Mouse (Mus musculus) neural tube, embryonic 14.5 days (tissue): ENCODE measurements at regions not wholly inside any gene's neighbourhood (a gene's known extent, or its start where the extent isn't known, plus 50 kb on each side); places are given as distances from the start of the nearest gene placed in this dataset.

Experiments used
- ATAC-seq: fragments of 200-750 bp; cut with Nextera tagmentation; 2 replicates; pipeline ENCODE4 v1.8.0; 2017; ENCODE audit warnings: low read depth, mild to moderate bottlenecking, moderate TSS enrichment, moderate library complexity
- H3K27ac ChIP-seq: fragments of 300-500 bp; sonication (generic); 2 replicates; pipeline ENCODE4 v1.5.1; 2014; ENCODE audit warnings: low read depth, mild to moderate bottlenecking, control low read depth, low read length, moderate library complexity, mixed read lengths
- H3K27me3 ChIP-seq: fragments of 300-500 bp; sonication (generic); 2 replicates; pipeline ENCODE4 v1.6.1; 2014; ENCODE audit warnings: low read length; ENCODE audit not compliant: control insufficient read depth, insufficient read depth
- H3K36me3 ChIP-seq: fragments of 300-500 bp; sonication (generic); 2 replicates; pipeline ENCODE4 v1.6.1; 2014; ENCODE audit warnings: low read length, mixed read lengths; ENCODE audit not compliant: control insufficient read depth, insufficient read depth
- H3K4me1 ChIP-seq: fragments of 300-500 bp; sonication (generic); 2 replicates; pipeline ENCODE4 v1.6.1; 2014; ENCODE audit warnings: low read length; ENCODE audit not compliant: control insufficient read depth, insufficient read depth
- H3K4me2 ChIP-seq: fragments of 300-500 bp; sonication (generic); 2 replicates; pipeline ENCODE4 v1.6.1; 2014; ENCODE audit warnings: mild to moderate bottlenecking, low read depth, low read length, control low read depth
- H3K4me3 ChIP-seq: fragments of 300-500 bp; sonication (generic); 2 replicates; pipeline ENCODE4 v1.5.1; 2014; ENCODE audit warnings: low read depth, low read length, control low read depth, mixed read lengths
- H3K9ac ChIP-seq: fragments of 300-500 bp; sonication (generic); replicated peaks from 2 replicates; pipeline ENCODE4 v1.6.1; 2014; ENCODE audit warnings: low read depth, mild to moderate bottlenecking, control low read depth, low read length, mixed read lengths
- H3K9me3 ChIP-seq: fragments of 300-500 bp; sonication (generic); 2 replicates; pipeline ENCODE4 v1.6.1; 2016; ENCODE audit warnings: low read length; ENCODE audit not compliant: control insufficient read depth
- WGBS: fragments of 180-500 bp; shearing (Covaris S2); extraction: QIAGEN DNeasy Blood & Tissue Kit; methylation state at CpG from one replicate; pipeline ENCODE4 v1.1.7; 2014; 5-methylcytosine and 5-hydroxymethylcytosine counted together

- Histone ChIP-seq H3K4me1 (peaks cover 5% of the 10 kb centered on the region), H3K9ac (peak overlapping the region; percentile 17; the same call in 1 of the 2 replicates), H3K9me3 (no peaks in the 10 kb centered on the region), H3K36me3 (no peaks in the 10 kb centered on the region), H3K27me3 (no peaks in the 10 kb centered on the region), H3K4me3 (no peak overlapping the region), H3K27ac (peak overlapping the region; percentile 36), H3K4me2 (peak overlapping the region; percentile 31; the same call in 1 of the 2 replicates)
- WGBS: 34% methylated on average over 18 of the region's 18 CpGs
- ATAC-seq: peak; percentile 75
Measured at GRCm38 (mm10) chr17:87570676-87571344, 65.0 kb upstream of the Epcam start.

DNA sequence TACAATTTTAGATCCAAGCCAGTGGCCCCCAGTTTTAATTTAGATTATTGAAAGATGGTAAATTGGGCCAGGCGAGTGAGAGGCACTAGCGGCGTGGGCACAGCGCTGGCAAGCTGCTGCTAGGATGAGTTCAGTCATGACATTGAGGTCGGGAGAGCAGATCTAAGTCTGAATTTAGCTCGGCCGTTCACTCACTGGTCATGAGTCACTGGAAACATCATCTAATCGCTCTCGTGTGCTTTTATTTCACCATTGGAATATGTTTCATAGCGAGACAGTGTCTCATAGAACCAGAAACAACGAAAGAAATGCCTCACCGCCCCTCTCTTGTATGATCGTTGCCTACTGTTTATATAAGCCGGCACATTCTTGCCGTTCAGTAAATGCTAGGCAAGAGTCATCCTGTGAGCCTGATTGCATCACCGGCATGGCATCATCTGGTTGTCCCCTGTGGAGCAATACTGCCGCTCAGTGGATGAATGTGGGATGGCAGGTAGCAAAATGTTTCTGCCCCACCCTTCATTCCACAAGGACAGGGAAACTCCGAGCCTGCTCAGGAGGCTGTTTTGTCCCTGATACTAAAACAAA lies 64.3 kb upstream of the Epcam start:
- Histone ChIP-seq H3K9ac (peak overlapping the region; percentile 17; the same call in 1 of the 2 replicates), H3K9me3 (no peaks in the 10 kb centered on the region), H3K27me3 (no peaks in the 10 kb centered on the region), H3K27ac (peak overlapping the region; percentile 36), H3K4me2 (peak overlapping the region; percentile 31; the same call in 1 of the 2 replicates), H3K36me3 (no peaks in the 10 kb centered on the region), H3K4me3 (no peak overlapping the region), H3K4me1 (peaks cover 5% of the 10 kb centered on the region)
- WGBS: 12% methylated on average over 18 of the region's 18 CpGs
- peak; percentile 89 for ATAC-seq

- Histone ChIP-seq H3K27me3 (no peaks in the 10 kb centered on the region), H3K4me3 (no peak overlapping the region)
- WGBS: 66% methylated on average over 6 of the region's 6 CpGs
Measured at GRCm38 (mm10) chr17:87583575-87583974, 52.2 kb upstream of the Epcam start.

DNA sequence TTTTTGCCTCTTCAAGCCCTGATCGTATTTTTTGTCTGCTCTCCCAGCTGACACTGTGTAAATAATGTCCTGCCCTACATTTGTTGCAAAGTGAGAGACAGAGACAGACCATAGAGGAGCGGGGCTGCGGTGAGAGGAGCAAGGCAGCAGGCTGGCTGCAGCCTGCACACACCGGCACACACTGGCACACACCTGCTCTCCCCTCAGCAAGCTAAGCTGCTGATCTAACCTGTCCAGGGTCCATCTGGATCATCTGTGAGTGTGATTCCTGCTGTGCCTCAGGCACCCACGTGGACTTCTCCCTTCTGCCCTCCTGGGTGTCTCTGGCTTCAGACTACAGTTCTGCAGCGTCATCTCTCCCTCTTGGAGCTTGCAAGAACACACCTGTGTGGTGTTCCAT lies 50.4 kb upstream of the Epcam start:
- Histone ChIP-seq H3K36me3 (no peaks in the 10 kb centered on the region), H3K4me3 (no peak overlapping the region), H3K27me3 (no peaks in the 10 kb centered on the region), H3K9me3 (peaks cover 2% of the 10 kb centered on the region; the same call in 1 of the 2 replicates), H3K9ac (no peak overlapping the region), H3K27ac (no peak overlapping the region), H3K4me1 (no peaks in the 10 kb centered on the region), H3K4me2 (no peak overlapping the region)
- 53% methylated on average over 6 of the region's 6 CpGs for WGBS
- no peak for ATAC-seq

More at GRCm38 (mm10) chr17:87583575-87583974, 52.2 kb upstream of the Epcam start:
- Histone ChIP-seq H3K9ac (no peak overlapping the region), H3K9me3 (peaks cover 2% of the 10 kb centered on the region; the same call in 1 of the 2 replicates), H3K4me1 (no peaks in the 10 kb centered on the region), H3K36me3 (no peaks in the 10 kb centered on the region), H3K27ac (no peak overlapping the region), H3K4me2 (no peak overlapping the region)
- no peak for ATAC-seq
